Mouse (Mus musculus) limb, embryonic 14.5 days (tissue): ENCODE results near the gene Mndal. TPM values are rescaled to one million over a fixed set of nuclear protein-coding genes. Genes with fewer than 3 reads are reported as not detected.
"Not testable (repeated sequence)": the region's sequence is repeated elsewhere in the genome, so short reads cannot be mapped to it uniquely, and the experiment has no call there.

Experiments used
- ATAC-seq: fragments of 200-750 bp; cut with Nextera tagmentation; 2 replicates; pipeline ENCODE4 v1.8.0; 2017; ENCODE audit warnings: low read depth, moderate number of reproducible peaks, moderate TSS enrichment; ENCODE audit not compliant: low FRiP score
- DNase-seq: peaks from one replicate; pipeline ENCODE4 v3.0.0-alpha.2; 2015; ENCODE audit warnings: low spot score
- H3K27ac ChIP-seq: fragments of 300-500 bp; sonication (generic); replicated peaks from 2 replicates; pipeline ENCODE4 v1.5.1; 2014; ENCODE audit warnings: low read depth, mild to moderate bottlenecking, low read length, moderate library complexity, mixed read lengths
- H3K27me3 ChIP-seq: fragments of 300-500 bp; sonication (generic); 2 replicates; pipeline ENCODE4 v1.6.1; 2014; ENCODE audit warnings: low read length, mixed read lengths; ENCODE audit not compliant: control insufficient read depth, insufficient read depth
- H3K36me3 ChIP-seq: fragments of 300-500 bp; sonication (generic); 2 replicates; pipeline ENCODE4 v1.6.1; 2014; ENCODE audit warnings: mild to moderate bottlenecking, low read length, moderate library complexity, mixed read lengths; ENCODE audit not compliant: control insufficient read depth, insufficient read depth
- H3K4me1 ChIP-seq: fragments of 300-500 bp; sonication (generic); 2 replicates; pipeline ENCODE4 v1.6.1; 2014; ENCODE audit warnings: antibody characterized with exemption, low read length, mixed read lengths; ENCODE audit not compliant: control insufficient read depth, insufficient read depth
- H3K4me2 ChIP-seq: fragments of 300-500 bp; sonication (generic); replicated peaks from 2 replicates; pipeline ENCODE4 v1.6.1; 2014; ENCODE audit warnings: low read depth, mild to moderate bottlenecking, low read length, moderate library complexity; ENCODE audit not compliant: severe bottlenecking
- H3K4me3 ChIP-seq: fragments of 300-500 bp; sonication (generic); replicated peaks from 2 replicates; pipeline ENCODE4 v1.5.1; 2014; ENCODE audit warnings: low read length
- H3K9ac ChIP-seq: fragments of 300-500 bp; sonication (generic); 2 replicates; pipeline ENCODE4 v1.6.1; 2014; ENCODE audit warnings: mild to moderate bottlenecking, low read depth, low read length, moderate library complexity; ENCODE audit not compliant: severe bottlenecking
- H3K9me3 ChIP-seq: fragments of 300-500 bp; sonication (generic); 2 replicates; pipeline ENCODE4 v1.6.1; 2016; ENCODE audit warnings: low read length; ENCODE audit not compliant: control insufficient read depth
- POLR2A ChIP-seq: fragments of 200-500 bp; IDR thresholded peaks from 2 replicates; pipeline ENCODE4 v1.8.0; 2012; ENCODE audit warnings: inconsistent platforms, mild to moderate bottlenecking, moderate library complexity, borderline replicate concordance; ENCODE audit not compliant: insufficient read depth, insufficient read length; ENCODE audit errors: extremely low read depth
- WGBS: fragments of 180-500 bp; shearing (Covaris S2); extraction: QIAGEN DNeasy Blood & Tissue Kit; methylation state at CpG from one replicate; pipeline ENCODE4 v1.1.7; 2014; 5-methylcytosine and 5-hydroxymethylcytosine counted together
- polyA plus RNA-seq, 2 experiments: library from polyadenylated mRNA; depleted of rRNA in 1 of 2; stranded (reverse) in 1 of 2; unstranded in 1 of 2; fragments of >200 nt; fragmentation: Nextera tagmentation in 1 of 2; extraction: Ambion mirVana in 1 of 2; gene quantifications; 2 replicates each; pipeline versions ENCODE4 v1.2.1 to v1.2.3; 2012 to 2014

Gene Mndal
- polyA plus RNA-seq, 2 experiments, result 1.4 to 2.1 TPM

DNA sequence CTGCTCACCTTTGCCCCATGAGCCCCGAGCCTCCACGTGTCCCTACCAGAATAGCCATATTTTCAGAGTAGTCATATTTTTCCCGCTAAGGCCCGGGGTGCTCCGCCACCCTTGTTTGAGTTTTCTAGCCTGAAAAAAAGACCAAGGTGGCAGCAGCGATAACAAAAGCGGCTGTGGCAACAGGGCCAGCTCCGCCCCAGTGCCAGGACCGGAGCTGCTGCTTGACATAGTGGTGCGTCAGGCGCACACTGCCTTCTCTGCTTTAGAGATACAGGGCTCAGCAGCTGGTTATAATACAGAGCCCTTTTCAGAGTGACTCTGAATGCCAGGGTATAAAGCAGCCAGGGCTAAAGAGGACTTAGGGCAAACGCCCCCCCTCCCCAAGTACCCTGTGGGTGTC is 75.8 kb downstream of the Mndal start:
- Histone ChIP-seq H3K4me1 (no peaks in the 10 kb centered on the region), H3K9me3 (no peaks in the 10 kb centered on the region), H3K4me3 (no peak overlapping the region), H3K27me3 (no peaks in the 10 kb centered on the region), H3K36me3 (no peaks in the 10 kb centered on the region), H3K27ac (no peak overlapping the region), H3K9ac (no peak overlapping the region), H3K4me2 (no peak overlapping the region)
- TF ChIP-seq POLR2A, result no peak
- 80% methylated on average over 12 of the region's 12 CpGs for WGBS
- DNase-seq, result no peak
- no peak for ATAC-seq

DNA sequence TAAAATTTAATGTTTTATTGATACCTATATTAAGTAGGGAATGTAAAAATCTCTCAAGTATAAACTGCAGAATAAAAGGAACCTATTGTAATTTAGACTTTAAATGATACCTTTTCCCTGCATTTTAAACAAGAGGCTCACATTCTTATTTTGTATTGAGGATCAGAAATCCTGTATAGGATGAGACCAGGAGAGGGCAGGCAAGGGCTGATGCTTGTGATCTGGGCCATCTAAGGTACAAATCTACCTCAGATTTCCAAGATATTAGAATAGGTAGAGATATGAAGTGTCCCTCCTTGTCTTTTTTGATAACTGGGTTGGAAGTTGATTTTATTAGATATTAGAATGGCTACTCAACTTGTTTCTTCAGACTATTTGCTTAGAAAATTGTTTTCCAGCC is 88.6 kb downstream of the Mndal start:
- H3K36me3 ChIP-seq, H3K9me3 ChIP-seq, H3K4me1 ChIP-seq, H3K9ac ChIP-seq, H3K27ac ChIP-seq, H3K27me3 ChIP-seq, DNase-seq, H3K4me3 ChIP-seq, ATAC-seq, H3K4me2 ChIP-seq: not testable (repeated sequence)

DNA sequence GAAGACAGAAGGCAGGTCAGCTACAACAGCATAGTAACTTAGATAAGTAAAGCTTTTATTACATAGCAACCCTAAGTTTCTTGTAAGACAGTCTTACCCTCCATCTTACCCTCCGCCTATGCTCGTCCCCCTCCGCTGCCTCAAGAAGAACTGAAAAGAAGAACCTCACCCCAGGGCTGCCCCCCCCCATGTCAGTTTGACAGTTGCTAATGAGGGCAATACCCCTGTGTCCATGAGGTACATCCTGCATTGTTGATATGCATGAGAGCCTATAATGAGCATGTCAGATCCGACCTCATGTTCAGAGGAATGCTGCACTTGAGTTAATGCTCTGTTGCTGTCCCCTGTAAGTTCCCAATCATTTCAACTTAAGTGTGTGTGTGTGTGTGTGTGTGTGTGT is 89.4 kb downstream of the Mndal start:
- H3K9ac ChIP-seq, DNase-seq, H3K4me3 ChIP-seq, H3K4me1 ChIP-seq, H3K27me3 ChIP-seq, ATAC-seq, H3K9me3 ChIP-seq, H3K36me3 ChIP-seq, H3K4me2 ChIP-seq, H3K27ac ChIP-seq: not testable (repeated sequence)
- WGBS, result 60% methylated on average over 4 of the region's 4 CpGs

DNA sequence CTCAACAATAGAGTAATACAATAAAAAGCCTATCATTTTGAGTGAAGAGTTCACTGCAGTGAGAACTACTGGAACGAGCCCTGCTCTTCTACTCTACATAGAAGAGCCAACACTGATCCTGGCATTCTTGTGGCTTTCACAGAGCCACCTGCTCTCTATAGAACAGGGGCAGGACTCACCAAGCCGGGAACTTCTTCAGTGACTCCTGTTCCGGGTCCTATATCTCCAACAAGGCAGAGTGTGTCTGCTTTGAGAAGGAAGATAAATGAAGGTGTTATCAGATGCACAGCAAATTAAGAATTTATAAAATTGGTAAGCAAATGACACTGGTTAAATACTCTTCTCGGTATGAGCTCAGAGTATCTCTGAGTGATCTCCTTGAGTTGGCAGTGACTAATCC is 96.1 kb downstream of the Mndal start:
- H3K4me2 ChIP-seq, H3K4me1 ChIP-seq, ATAC-seq, DNase-seq, H3K9ac ChIP-seq, H3K36me3 ChIP-seq, H3K9me3 ChIP-seq, H3K4me3 ChIP-seq, H3K27ac ChIP-seq, H3K27me3 ChIP-seq: not testable (repeated sequence)
- 79% methylated on average over 4 of the region's 4 CpGs for WGBS

DNA sequence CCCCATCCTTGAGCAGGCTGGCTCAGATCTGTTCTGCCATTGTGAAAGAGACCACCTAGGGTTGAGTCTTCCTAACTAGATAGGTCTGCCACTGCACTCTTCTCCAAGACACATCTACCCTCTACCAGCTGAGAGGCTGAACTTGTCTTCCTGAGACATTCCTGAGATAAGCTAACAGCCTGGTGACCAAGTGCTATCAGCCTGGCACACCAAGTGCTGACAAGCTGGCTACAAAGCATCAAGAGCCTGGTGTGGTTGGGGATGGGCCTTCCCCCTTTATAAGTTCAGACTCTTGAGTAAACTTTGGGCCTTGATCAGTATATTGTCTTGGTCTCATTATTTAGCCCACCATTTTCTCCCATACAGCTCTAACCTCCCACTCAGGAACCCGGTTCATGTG is 97.5 kb downstream of the Mndal start:
- Histone ChIP-seq H3K9me3 (no peaks in the 10 kb centered on the region), H3K4me3 (no peak overlapping the region), H3K4me1 (no peaks in the 10 kb centered on the region), H3K9ac (no peak overlapping the region), H3K4me2 (no peak overlapping the region), H3K27ac (no peak overlapping the region), H3K36me3 (no peaks in the 10 kb centered on the region), H3K27me3 (no peaks in the 10 kb centered on the region)
- no peak for TF ChIP-seq POLR2A
- no peak for ATAC-seq
- no peak for DNase-seq
- 74% methylated on average over 1 of the region's 1 CpGs for WGBS

DNA sequence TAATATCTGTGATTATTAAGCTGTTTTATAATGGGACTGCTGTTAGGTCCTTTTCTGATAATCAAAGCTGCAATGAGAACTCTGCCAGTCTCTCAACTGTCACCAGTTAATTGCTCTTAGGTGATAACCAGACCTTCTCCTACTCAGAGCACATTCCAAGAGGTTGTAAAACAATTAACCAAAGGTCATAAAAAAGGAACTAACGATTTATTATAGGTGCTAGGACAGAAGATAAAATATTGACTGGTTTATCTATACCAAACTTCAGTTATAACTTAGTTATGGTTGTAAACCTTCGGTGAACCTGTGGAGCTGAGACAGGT is 120.8 kb downstream of the Mndal start:
- WGBS, result 2% methylated on average over 2 of the region's 2 CpGs
- ATAC-seq, H3K4me2 ChIP-seq, H3K9me3 ChIP-seq, DNase-seq, H3K4me1 ChIP-seq, H3K36me3 ChIP-seq, H3K27ac ChIP-seq, H3K4me3 ChIP-seq, H3K9ac ChIP-seq, H3K27me3 ChIP-seq: not testable (repeated sequence)

DNA sequence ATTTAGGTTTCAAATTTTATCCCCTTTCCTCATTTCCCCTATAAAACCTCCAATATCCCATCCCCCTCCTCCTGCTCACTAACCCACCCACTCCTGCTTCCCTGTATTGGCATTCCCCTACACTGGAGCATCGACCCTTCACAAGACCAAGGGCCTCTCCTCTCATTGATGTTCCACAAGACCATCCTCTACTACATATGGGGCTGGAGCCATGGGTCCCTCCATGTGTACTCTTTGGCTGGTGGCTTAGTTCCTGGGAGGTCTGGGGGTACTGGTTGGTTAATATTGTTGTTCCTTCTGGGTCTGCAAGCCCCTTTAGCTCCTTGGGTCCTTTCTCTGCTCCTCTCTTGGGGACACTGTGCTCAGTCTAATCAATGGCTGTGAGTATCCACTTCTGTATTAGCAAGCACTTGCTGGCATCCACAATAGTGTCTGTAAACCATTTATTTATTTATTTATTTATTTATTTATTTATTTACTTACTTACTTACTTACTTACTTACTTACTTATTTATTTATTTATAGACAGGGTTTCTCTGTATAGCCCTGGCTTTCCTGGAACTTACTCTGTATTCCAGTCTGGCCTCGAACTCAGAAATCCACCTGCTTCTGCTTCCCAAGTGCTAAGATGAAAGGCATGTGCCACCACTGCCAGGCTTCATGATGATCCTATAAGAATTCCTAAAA is 121.4 kb downstream of the Mndal start:
- WGBS, result 53% methylated on average over 2 of the region's 2 CpGs
- ATAC-seq, H3K9me3 ChIP-seq, H3K4me3 ChIP-seq, H3K27ac ChIP-seq, H3K4me2 ChIP-seq, H3K27me3 ChIP-seq, DNase-seq, H3K9ac ChIP-seq, H3K36me3 ChIP-seq, H3K4me1 ChIP-seq: not testable (repeated sequence)

DNA sequence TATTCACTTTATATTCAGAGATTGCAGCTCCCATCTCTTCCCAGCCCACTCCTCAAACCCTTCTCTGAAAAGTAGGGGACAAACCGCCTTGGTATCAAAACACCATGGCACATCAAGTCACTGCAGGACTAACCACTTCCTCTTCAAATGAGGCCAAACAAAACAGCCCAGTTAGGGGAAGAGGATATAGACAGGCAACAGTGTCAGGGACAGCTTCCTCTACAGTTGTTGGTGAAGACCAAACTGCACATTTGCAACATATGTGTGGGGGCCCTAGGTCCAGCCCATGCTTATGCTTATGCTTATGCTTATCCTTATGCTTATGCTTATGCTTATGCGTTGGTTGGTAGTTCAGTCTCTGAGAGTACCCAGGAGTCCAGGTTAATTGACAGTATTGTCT is 133.0 kb downstream of the Mndal start:
- not testable (repeated sequence) for H3K9ac ChIP-seq, H3K9me3 ChIP-seq, H3K4me2 ChIP-seq, H3K36me3 ChIP-seq, H3K27me3 ChIP-seq, H3K4me1 ChIP-seq, H3K4me3 ChIP-seq, DNase-seq, H3K27ac ChIP-seq, ATAC-seq
- WGBS, result 86% methylated on average over 2 of the region's 2 CpGs
